Mouse (Mus musculus) embryonic facial prominence, embryonic 11.5 days (tissue): ENCODE results near the gene Gpatch2l. TPM values are rescaled to one million over a fixed set of nuclear protein-coding genes. Genes with fewer than 3 reads are reported as not detected.

Experiments used
- ATAC-seq: fragments of 200-750 bp; cut with Nextera tagmentation; replicated peaks from 2 replicates; pipeline ENCODE4 v1.8.0; 2017; ENCODE audit warnings: low read depth; ENCODE audit not compliant: insufficient number of reproducible peaks, low FRiP score, low TSS enrichment
- DNase-seq: peaks from one replicate; pipeline ENCODE4 v3.0.0-alpha.2; 2015; ENCODE audit warnings: low spot score
- H3K27ac ChIP-seq: fragments of 300-500 bp; sonication (generic); replicated peaks from 2 replicates; pipeline ENCODE4 v1.5.1; 2014; ENCODE audit warnings: mild to moderate bottlenecking, low read depth, low read length, control low read depth
- H3K27me3 ChIP-seq: fragments of 300-500 bp; sonication (generic); 2 replicates; pipeline ENCODE4 v1.6.1; 2014; ENCODE audit warnings: mild to moderate bottlenecking, low read length, moderate library complexity, mixed read lengths; ENCODE audit not compliant: control insufficient read depth, insufficient read depth
- H3K36me3 ChIP-seq: fragments of 300-500 bp; sonication (generic); replicated peaks from 2 replicates; pipeline ENCODE4 v1.6.1; 2014; ENCODE audit warnings: low read depth, mild to moderate bottlenecking, low read length, moderate library complexity, mixed read lengths; ENCODE audit not compliant: control insufficient read depth, insufficient read depth
- H3K4me1 ChIP-seq: fragments of 300-500 bp; sonication (generic); 2 replicates; pipeline ENCODE4 v1.6.1; 2014; ENCODE audit warnings: low read length, mixed read lengths; ENCODE audit not compliant: control insufficient read depth, insufficient read depth
- H3K4me2 ChIP-seq: fragments of 300-500 bp; sonication (generic); 2 replicates; pipeline ENCODE4 v1.6.1; 2014; ENCODE audit warnings: low read depth, mild to moderate bottlenecking, control low read depth, low read length, moderate library complexity
- H3K4me3 ChIP-seq: fragments of 300-500 bp; sonication (generic); 2 replicates; pipeline ENCODE4 v1.5.1; 2014; ENCODE audit warnings: low read depth, low read length, control low read depth
- H3K9ac ChIP-seq: fragments of 300-500 bp; sonication (generic); replicated peaks from 2 replicates; pipeline ENCODE4 v1.6.1; 2014; ENCODE audit warnings: mild to moderate bottlenecking, control low read depth, low read length
- H3K9me3 ChIP-seq: fragments of 300-500 bp; sonication (generic); replicated peaks from 2 replicates; pipeline ENCODE4 v1.6.1; 2016; ENCODE audit warnings: mild to moderate bottlenecking, low read length, inconsistent platforms, mixed read lengths; ENCODE audit not compliant: control insufficient read depth
- WGBS: fragments of 180-500 bp; shearing (Covaris S2); extraction: QIAGEN DNeasy Blood & Tissue Kit; methylation state at CpG from one replicate; pipeline ENCODE4 v1.1.7; 2014; 5-methylcytosine and 5-hydroxymethylcytosine counted together
- polyA plus RNA-seq: library from polyadenylated mRNA; unstranded; fragments of >200 nt; fragmentation: Nextera tagmentation; extraction: Ambion mirVana; gene quantifications from 2 replicates; pipeline ENCODE4 v1.2.1, GENCODE M21; 2014

Gene Gpatch2l
- polyA plus RNA-seq, 1 experiment from 2014 or later, result 16.2 TPM

DNA sequence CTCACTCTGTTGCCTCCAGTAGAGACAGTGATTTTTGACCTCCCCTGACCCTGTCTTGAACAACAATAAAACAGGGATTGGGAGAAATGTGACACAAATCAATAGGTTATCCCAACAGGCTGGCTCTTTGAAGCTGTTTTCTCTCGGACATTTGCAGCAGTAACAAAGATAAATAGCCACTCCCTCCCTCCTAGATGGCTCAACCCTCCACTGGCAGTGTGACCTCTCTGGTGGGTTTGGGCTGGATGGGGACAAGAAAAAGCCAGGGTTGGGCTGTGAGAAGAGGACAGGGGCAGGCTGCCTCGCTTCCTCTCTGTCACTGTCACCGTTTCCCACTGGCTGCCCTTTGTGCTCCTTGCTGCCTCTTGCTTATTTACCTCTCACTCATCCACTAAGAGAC, 82.6 kb downstream of the Gpatch2l start:
- Histone ChIP-seq H3K4me1 (no peaks in the 10 kb centered on the region; the same call in 1 of the 2 replicates), H3K27me3 (no peaks in the 10 kb centered on the region), H3K9ac (no peak overlapping the region), H3K4me2 (no peak overlapping the region), H3K27ac (no peak overlapping the region), H3K36me3 (no peaks in the 10 kb centered on the region), H3K4me3 (no peak overlapping the region), H3K9me3 (no peaks in the 10 kb centered on the region)
- WGBS, result 33% methylated on average over 3 of the region's 3 CpGs
- DNase-seq (no peak), ATAC-seq (no peak)

DNA sequence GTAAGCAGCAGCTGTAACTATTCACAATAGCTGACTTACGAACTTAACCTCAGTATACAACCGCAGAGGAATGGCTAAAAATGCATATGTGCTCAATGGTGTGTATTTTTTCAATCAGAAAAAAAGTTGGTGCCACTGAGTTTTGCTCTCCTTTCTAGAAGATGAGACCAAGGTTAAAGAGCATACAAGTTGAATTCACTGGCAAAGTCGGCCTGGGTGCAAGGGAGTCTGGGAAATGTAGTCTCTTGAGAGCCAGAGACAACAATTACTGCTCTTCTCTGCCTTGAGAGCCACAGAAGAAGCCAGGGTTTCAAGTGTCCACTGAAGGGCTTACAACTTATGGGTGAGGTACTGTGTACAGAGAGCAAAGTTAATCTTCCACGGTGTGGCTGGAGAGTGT, 88.2 kb downstream of the Gpatch2l start:
- no peak for ATAC-seq
- Histone ChIP-seq H3K27me3 (no peaks in the 10 kb centered on the region), H3K27ac (no peak overlapping the region), H3K4me2 (no peak overlapping the region), H3K9ac (no peak overlapping the region), H3K4me3 (no peak overlapping the region), H3K4me1 (no peaks in the 10 kb centered on the region), H3K9me3 (no peaks in the 10 kb centered on the region), H3K36me3 (no peaks in the 10 kb centered on the region)
- WGBS, result 55% methylated on average over 4 of the region's 4 CpGs
- no peak for DNase-seq

DNA sequence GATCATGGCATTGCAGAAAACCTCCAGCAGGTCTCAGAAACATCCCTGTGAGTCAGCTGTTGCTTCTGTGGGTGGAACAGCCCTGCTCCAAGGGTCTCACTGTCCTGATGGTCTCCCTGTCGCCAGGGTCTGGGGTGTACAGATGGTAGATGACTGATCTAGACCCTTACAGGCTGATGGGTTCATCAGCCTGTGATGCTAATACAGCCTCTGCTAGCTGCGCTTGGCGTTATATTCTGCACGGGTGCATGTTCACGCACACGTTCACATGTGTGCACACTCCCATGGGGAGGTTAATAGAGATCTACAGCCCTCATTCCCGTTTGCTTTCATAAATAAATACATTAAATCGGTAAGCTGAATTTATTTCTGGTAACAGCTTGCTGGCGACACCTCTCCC, 89.0 kb downstream of the Gpatch2l start:
- H3K36me3 ChIP-seq, result no peaks in the 10 kb centered on the region
- DNase-seq (no peak), ATAC-seq (no peak)
- H3K9me3 ChIP-seq, result no peaks in the 10 kb centered on the region
- WGBS, result 84% methylated on average over 9 of the region's 9 CpGs
- no peak overlapping the region for H3K4me3 ChIP-seq
- H3K27me3 ChIP-seq, result no peaks in the 10 kb centered on the region
- no peak overlapping the region for H3K9ac ChIP-seq
- no peaks in the 10 kb centered on the region for H3K4me1 ChIP-seq
- no peak overlapping the region; the same call in 1 of the 2 replicates for H3K4me2 ChIP-seq
- no peak overlapping the region for H3K27ac ChIP-seq

DNA sequence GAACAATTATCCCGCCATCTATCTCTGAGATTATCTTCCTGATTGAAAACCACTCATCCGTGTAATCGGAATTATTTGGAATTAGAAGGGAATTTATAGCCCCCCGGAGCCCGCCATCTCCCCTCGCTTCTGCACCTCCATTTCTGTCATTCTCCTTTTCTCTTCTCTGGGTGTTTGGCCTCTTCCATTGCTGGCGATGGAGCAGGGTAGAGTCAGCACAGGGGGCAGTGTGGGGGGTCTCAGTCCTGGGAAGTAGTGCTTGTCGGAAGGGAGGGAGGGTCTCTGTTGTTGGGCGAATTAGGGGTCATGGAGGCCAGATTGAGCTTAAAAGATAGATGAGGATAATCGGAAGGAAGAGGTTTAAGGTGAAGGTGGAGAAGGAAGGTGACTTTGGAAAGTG, 89.6 kb downstream of the Gpatch2l start:
- ATAC-seq, result no peak
- H3K4me1 ChIP-seq, result no peaks in the 10 kb centered on the region
- H3K9ac ChIP-seq, result no peak overlapping the region
- H3K4me3 ChIP-seq, result no peak overlapping the region
- H3K9me3 ChIP-seq, result no peaks in the 10 kb centered on the region
- no peak overlapping the region for H3K4me2 ChIP-seq
- DNase-seq, result no peak
- 74% methylated on average over 10 of the region's 10 CpGs for WGBS
- H3K27ac ChIP-seq, result no peak overlapping the region
- H3K36me3 ChIP-seq, result no peaks in the 10 kb centered on the region
- H3K27me3 ChIP-seq, result no peaks in the 10 kb centered on the region

DNA sequence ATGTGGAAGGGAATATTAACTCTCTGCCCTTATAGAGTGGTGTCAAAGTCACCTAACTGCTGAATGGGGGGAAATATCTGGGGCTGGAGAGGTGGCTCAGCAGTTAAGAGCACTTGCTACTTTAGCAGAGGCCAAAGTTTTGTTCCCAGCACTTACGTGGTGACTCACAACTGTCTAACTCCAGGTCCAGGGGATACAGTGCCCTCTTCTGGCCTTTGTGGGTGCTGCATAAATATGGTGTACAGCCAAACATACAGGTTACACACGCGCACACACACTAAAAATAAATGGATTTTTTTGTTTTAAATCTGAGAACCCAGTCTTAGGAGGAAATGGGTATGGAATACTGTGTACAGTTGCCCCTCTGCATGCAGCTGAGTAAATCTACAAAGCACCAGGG, 94.6 kb downstream of the Gpatch2l start:
- no peaks in the 10 kb centered on the region for H3K27me3 ChIP-seq
- H3K27ac ChIP-seq, result no peak overlapping the region
- 87% methylated on average over 3 of the region's 3 CpGs for WGBS
- DNase-seq, result no peak
- no peak overlapping the region for H3K9ac ChIP-seq
- no peak for ATAC-seq
- H3K36me3 ChIP-seq, result no peaks in the 10 kb centered on the region
- no peaks in the 10 kb centered on the region for H3K9me3 ChIP-seq
- H3K4me2 ChIP-seq, result no peak overlapping the region
- no peaks in the 10 kb centered on the region for H3K4me1 ChIP-seq
- H3K4me3 ChIP-seq, result no peak overlapping the region

DNA sequence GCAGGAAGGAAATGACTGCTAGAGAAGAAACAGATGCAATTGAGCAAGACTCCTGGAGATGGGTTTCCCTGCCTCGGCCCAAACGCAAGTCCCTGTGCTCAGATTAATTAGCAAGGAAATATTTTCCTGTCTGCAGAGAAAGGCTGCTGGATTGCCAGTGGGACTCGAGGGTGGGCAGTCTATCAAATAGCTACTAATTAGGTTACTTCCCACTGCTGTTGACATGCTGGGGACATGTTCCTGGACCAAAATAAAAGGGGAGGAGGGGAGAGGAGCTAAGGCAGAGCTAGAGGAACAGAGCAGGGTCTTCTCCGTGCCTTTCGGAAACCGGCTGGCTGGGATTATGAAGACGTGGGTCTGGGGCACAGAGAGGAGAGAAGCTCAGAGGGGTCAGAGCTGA, 95.2 kb downstream of the Gpatch2l start:
- Histone ChIP-seq H3K27ac (no peak overlapping the region), H3K4me2 (no peak overlapping the region), H3K27me3 (no peaks in the 10 kb centered on the region), H3K4me3 (no peak overlapping the region), H3K36me3 (no peaks in the 10 kb centered on the region), H3K9ac (no peak overlapping the region), H3K9me3 (no peaks in the 10 kb centered on the region), H3K4me1 (no peaks in the 10 kb centered on the region)
- DNase-seq (no peak), ATAC-seq (no peak)
- 43% methylated on average over 7 of the region's 7 CpGs for WGBS

Other genes with a start within 250 kb of the Gpatch2l start
- 12.1 and 13.1 TPM in 2 replicates for gene Tgfb3, start 162.8 kb upstream of the Gpatch2l start, polyA plus RNA-seq
- gene Ift43, start 159.3 kb upstream of the Gpatch2l start, polyA plus RNA-seq, result 71.0 and 80.3 TPM in 2 replicates
- 0.14 and 0.38 TPM in 2 replicates for gene Esrrb, start 119.3 kb downstream of the Gpatch2l start, polyA plus RNA-seq